Mouse (Mus musculus) liver, embryonic 14.5 days (tissue): ENCODE results near the gene Capns2. TPM values are rescaled to one million over a fixed set of nuclear protein-coding genes. Genes with fewer than 3 reads are reported as not detected.
"Not testable (repeated sequence)": the region's sequence is repeated elsewhere in the genome, so short reads cannot be mapped to it uniquely, and the experiment has no call there.

ENCODE experiments used
- ATAC-seq: fragments of 200-750 bp; cut with Nextera tagmentation; 2 replicates; pipeline ENCODE4 v1.8.0; 2017; ENCODE audit warnings: moderate number of reproducible peaks, mild to moderate bottlenecking, moderate library complexity; ENCODE audit not compliant: insufficient read depth
- DNase-seq, 3 experiments: peaks; one replicate each; pipeline ENCODE4 v3.0.0-alpha.2; 2012 to 2013; ENCODE audit warnings: low read depth in 3 of 3, low spot score in 3 of 3
- H3K27ac ChIP-seq: fragments of 300-500 bp; sonication (generic); 2 replicates; pipeline ENCODE4 v1.5.1; 2014; ENCODE audit warnings: moderate library complexity, mild to moderate bottlenecking, control low read depth, inconsistent platforms
- H3K27me3 ChIP-seq: fragments of 300-500 bp; sonication (generic); 2 replicates; pipeline ENCODE4 v1.6.1; 2014; ENCODE audit warnings: mild to moderate bottlenecking, low read length, moderate library complexity; ENCODE audit not compliant: control insufficient read depth, insufficient read depth
- H3K36me3 ChIP-seq: fragments of 300-500 bp; sonication (generic); replicated peaks from 2 replicates; pipeline ENCODE4 v1.6.1; 2014; ENCODE audit warnings: low read depth; ENCODE audit not compliant: control insufficient read depth, insufficient read depth
- H3K4me1 ChIP-seq, 2 experiments: fragments of 200-500 bp in 1 of 2; fragments of 300-500 bp in 1 of 2; sonication (generic) in 1 of 2; replicated peaks; 2 replicates each; pipeline ENCODE4 v1.6.1; 2012 to 2014; ENCODE audit warnings: antibody characterized with exemption in 1 of 2, inconsistent platforms in 1 of 2, low read length in 1 of 2; ENCODE audit not compliant: control insufficient read depth in 2 of 2, insufficient read depth in 2 of 2
- H3K4me2 ChIP-seq: fragments of 300-500 bp; sonication (generic); 2 replicates; pipeline ENCODE4 v1.6.1; 2014; ENCODE audit warnings: low read depth, mild to moderate bottlenecking, control low read depth, moderate library complexity
- H3K4me3 ChIP-seq, 2 experiments: fragments of 200-500 bp in 1 of 2; fragments of 300-500 bp in 1 of 2; sonication (generic) in 1 of 2; 2 replicates each; pipeline ENCODE4 v1.5.1; 2012 to 2014; ENCODE audit warnings: low read depth in 2 of 2, low read length in 2 of 2, mild to moderate bottlenecking in 2 of 2, control low read depth in 1 of 2, inconsistent platforms in 1 of 2, moderate library complexity in 1 of 2; ENCODE audit not compliant: insufficient read depth in 1 of 2
- H3K9ac ChIP-seq: fragments of 300-500 bp; sonication (generic); replicated peaks from 2 replicates; pipeline ENCODE4 v1.6.1; 2014; ENCODE audit warnings: mild to moderate bottlenecking, control low read depth, moderate library complexity
- H3K9me3 ChIP-seq: fragments of 300-500 bp; sonication (generic); 2 replicates; pipeline ENCODE4 v1.6.1; 2016; ENCODE audit warnings: low read length, mixed read lengths; ENCODE audit not compliant: control insufficient read depth
- CTCF ChIP-seq: IDR thresholded peaks from 2 replicates; pipeline ENCODE4 v1.5.1; 2016; ENCODE audit warnings: antibody characterized with exemption, low read depth, control low read depth
- EP300 ChIP-seq: IDR thresholded peaks from 2 replicates; pipeline ENCODE4 v1.6.1; 2016; ENCODE audit warnings: antibody characterized with exemption, low read depth
- WGBS: fragments of 180-500 bp; shearing (Covaris S2); extraction: QIAGEN DNeasy Blood & Tissue Kit; methylation state at CpG from one replicate; pipeline ENCODE4 v1.1.7; 2014; ENCODE audit not compliant: insufficient replicate concordance; 5-methylcytosine and 5-hydroxymethylcytosine counted together
- polyA plus RNA-seq, 2 experiments: library from polyadenylated mRNA; depleted of rRNA in 1 of 2; stranded (reverse) in 1 of 2; unstranded in 1 of 2; fragments of >200 nt; fragmentation: Nextera tagmentation in 1 of 2; extraction: Ambion mirVana in 1 of 2; gene quantifications; 2 replicates each; pipeline versions ENCODE4 v1.2.1 to v1.2.3; 2012 to 2014

Gene Capns2
- polyA plus RNA-seq, 2 experiments, result 0.11 TPM; not detected in 1

GRCm38 (mm10) chr8:92875795-92876194 is 25.4 kb upstream of the Capns2 start:
- Histone ChIP-seq H3K27ac (no peak overlapping the region), H3K9me3 (no peaks in the 10 kb centered on the region), H3K4me3 (no peak overlapping the region), H3K36me3 (no peaks in the 10 kb centered on the region), H3K27me3 (no peaks in the 10 kb centered on the region), H3K4me1 (no peaks in the 10 kb centered on the region), H3K4me2 (no peak overlapping the region), H3K9ac (no peak overlapping the region)
- 66% methylated on average over 10 of the region's 10 CpGs for WGBS
- DNase-seq, result no peak
- no peak for TF ChIP-seq CTCF
- no peak for TF ChIP-seq EP300
- no peak for ATAC-seq

DNA sequence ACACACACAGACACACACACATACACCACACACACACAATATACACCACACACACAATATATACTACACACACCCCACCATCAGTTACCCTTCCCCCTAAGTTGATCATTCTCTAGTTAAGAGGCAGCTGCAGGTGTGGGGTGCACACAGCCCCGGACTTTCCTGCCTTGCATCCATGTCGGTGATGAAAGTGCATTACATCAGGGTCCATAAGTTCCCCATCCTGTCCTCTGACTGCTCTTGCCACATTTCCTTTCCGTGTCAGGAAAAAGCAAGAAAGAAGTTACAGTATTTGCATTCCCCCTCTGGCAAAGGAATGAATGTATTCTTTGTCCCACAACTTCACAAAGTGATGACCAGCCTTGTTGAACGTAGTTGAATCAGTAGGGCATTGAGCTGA is 20.0 kb upstream of the Capns2 start:
- no peak for DNase-seq
- WGBS, result 32% methylated on average over 4 of the region's 4 CpGs
- TF ChIP-seq CTCF (no peak), EP300 (no peak)

DNA sequence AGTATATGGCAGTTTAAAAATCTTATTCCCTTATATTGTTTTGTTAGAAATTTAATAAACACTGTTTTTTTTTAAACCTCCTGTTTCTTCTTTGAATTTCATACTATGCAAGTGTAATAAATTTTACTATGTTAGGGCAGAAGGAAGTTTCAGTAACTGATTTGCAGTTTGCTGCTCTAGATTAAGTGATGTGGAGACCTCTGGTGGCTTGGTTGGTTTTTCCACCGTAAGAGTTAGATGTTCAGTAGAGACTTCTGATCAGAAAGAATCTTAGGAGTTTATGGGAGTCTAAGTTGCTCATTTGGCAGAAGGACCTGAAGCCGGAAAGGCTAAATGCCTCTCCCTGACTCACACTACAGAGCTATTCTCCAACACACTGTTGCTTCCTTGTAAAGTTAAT is 17.4 kb upstream of the Capns2 start:
- WGBS, result 59% methylated on average over 2 of the region's 2 CpGs
- Histone ChIP-seq H3K27me3 (no peaks in the 10 kb centered on the region), H3K9ac (no peak overlapping the region), H3K4me1 (peaks cover 0 to 3% of the 10 kb centered on the region in 2 experiments; a peak in 1 of 4 replicates), H3K36me3 (no peaks in the 10 kb centered on the region), H3K4me2 (no peak overlapping the region), H3K9me3 (no peaks in the 10 kb centered on the region), H3K4me3 (no peak overlapping the region), H3K27ac (no peak overlapping the region)
- DNase-seq (no peak), ATAC-seq (no peak)
- no peak for TF ChIP-seq CTCF
- no peak for TF ChIP-seq EP300

More for the DNA sequence above, 20.0 kb upstream of the Capns2 start:
- no peak overlapping the region for H3K4me2 ChIP-seq
- H3K27ac ChIP-seq, result no peak overlapping the region
- no peaks in the 10 kb centered on the region for H3K9me3 ChIP-seq
- H3K4me3 ChIP-seq, result no peak overlapping the region
- no peaks in the 10 kb centered on the region for H3K27me3 ChIP-seq
- no peak for ATAC-seq
- peaks cover 0 to 3% of the 10 kb centered on the region in 2 experiments; a peak in 1 of 4 replicates for H3K4me1 ChIP-seq
- H3K36me3 ChIP-seq, result no peaks in the 10 kb centered on the region
- H3K9ac ChIP-seq, result no peak overlapping the region

- not testable (repeated sequence) for ATAC-seq, H3K27ac ChIP-seq, H3K4me2 ChIP-seq, DNase-seq, H3K4me1 ChIP-seq, H3K27me3 ChIP-seq, H3K9me3 ChIP-seq, H3K36me3 ChIP-seq, H3K9ac ChIP-seq, H3K4me3 ChIP-seq
- WGBS, result 52% methylated on average over 3 of the region's 3 CpGs
Measured at GRCm38 (mm10) chr8:92892216-92892615, 9.0 kb upstream of the Capns2 start.

DNA sequence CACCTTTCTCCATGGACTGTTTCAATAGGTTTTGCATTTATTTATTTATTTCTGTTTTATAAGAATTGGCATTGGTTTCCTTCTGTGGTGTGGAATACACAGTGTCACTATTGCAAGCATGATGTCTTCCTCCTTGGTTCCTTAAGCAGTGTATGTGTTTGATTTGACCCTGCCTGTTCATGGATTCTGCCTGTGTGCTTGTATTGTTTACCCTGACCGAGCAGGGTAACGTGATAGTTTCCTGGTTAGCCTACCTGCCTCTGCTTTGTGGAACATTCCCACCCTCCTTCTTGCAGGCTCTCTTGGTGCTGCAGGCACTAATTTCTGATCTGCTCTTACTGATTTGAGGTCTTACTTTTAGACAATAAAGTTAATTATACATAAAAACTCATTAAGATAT is 7.3 kb upstream of the Capns2 start:
- no peak for TF ChIP-seq EP300
- no peak for TF ChIP-seq CTCF
- H3K36me3 ChIP-seq, result no peaks in the 10 kb centered on the region
- H3K4me2 ChIP-seq, result no peak overlapping the region
- 72% methylated on average over 2 of the region's 2 CpGs for WGBS
- H3K9me3 ChIP-seq, result no peaks in the 10 kb centered on the region
- DNase-seq, result no peak
- H3K27me3 ChIP-seq, result no peaks in the 10 kb centered on the region
- no peaks in the 10 kb centered on the region for H3K4me1 ChIP-seq
- H3K9ac ChIP-seq, result no peak overlapping the region
- H3K4me3 ChIP-seq, result no peak overlapping the region
- no peak for ATAC-seq
- no peak overlapping the region for H3K27ac ChIP-seq
